Mouse (Mus musculus) hematopoietic stem cell, adult 5-6 weeks (primary cell): ENCODE measurements around the gene Gm11627. TPM values are rescaled to one million over a fixed set of nuclear protein-coding genes. Genes with fewer than 3 reads are reported as not detected.

ENCODE experiments used
- ATAC-seq, 2 experiments: fragments of 125-278 bp in 1 of 2; replicated peaks in 1 of 2; 2 replicates each; pipeline ENCODE4 v1.8.0; 2016 to 2017; ENCODE audit warnings: inconsistent platforms in 2 of 2, mild to moderate bottlenecking in 2 of 2, moderate number of reproducible peaks in 2 of 2, low read depth in 1 of 2, moderate TSS enrichment in 1 of 2; ENCODE audit not compliant: low FRiP score in 2 of 2, poor library complexity in 2 of 2, severe bottlenecking in 2 of 2, insufficient read depth in 1 of 2, low TSS enrichment in 1 of 2
- total RNA-seq: library from RNA; stranded (forward); fragments of 172-1452, 232-1000 nt; gene quantifications from 2 replicates; pipeline ENCODE4 v1.2.3, GENCODE M21; 2017

Gene Gm11627
- total RNA-seq, 1 experiment from 2014 or later, result not detected

DNA sequence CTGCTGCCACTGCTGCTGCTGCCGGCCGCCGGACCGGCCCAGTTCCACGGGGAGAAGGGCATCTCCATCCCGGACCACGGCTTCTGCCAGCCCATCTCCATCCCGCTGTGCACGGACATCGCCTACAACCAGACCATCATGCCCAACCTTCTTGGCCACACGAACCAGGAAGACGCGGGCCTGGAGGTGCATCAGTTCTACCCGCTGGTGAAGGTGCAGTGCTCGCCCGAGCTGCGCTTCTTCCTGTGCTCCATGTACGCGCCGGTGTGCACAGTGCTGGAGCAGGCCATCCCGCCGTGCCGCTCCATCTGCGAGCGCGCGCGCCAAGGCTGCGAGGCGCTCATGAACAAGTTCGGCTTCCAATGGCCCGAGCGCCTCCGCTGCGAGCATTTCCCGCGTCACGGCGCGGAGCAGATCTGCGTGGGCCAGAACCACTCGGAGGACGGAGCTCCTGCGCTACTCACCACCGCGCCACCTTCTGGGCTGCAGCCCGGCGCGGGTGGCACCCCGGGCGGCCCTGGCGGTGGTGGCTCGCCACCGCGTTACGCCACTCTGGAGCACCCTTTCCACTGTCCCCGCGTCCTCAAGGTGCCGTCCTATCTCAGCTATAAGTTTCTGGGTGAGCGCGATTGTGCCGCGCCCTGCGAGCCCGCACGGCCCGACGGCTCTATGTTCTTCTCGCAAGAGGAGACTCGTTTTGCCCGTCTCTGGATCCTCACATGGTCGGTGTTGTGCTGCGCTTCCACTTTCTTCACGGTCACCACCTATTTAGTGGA, 25.7 kb upstream of the Gm11627 start:
- ATAC-seq, result peak in 1 of 2 experiments; percentile 40; a peak in 2 of 4 replicates

DNA sequence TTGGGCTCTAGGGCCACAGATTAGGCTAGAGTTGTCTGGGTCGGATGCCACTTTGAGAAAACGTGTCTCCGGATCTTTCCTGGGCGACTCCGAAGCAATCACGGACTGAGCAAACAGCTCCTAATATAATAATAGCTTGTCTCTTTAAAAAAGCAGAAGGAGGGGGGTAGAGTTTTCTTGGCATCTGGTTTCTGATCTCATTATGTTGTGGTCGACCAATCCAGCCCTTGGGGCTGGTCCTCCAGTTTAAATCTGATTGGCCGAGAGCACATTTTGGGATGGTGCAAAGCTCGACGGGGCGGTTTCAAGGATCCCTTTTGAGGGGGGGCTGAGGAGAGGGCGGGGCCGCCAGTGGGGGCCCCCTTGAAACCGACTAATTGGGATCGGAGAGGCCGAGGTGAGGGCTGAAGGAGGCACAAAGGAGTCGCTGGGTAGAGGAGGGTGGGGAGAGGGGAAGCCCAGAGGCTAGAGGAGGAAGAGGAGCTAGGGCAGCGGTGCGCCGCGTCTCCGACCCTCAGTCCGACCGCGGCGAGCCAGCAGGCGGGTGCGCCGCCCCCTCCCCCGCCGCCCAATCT, 24.8 kb upstream of the Gm11627 start, which contains the start of gene Fzd2:
Fzd2 (plus strand) TSS at position 387 of the 575 bp plus-strand sequence.
- ATAC-seq, result peak; percentile 75 to 80

DNA sequence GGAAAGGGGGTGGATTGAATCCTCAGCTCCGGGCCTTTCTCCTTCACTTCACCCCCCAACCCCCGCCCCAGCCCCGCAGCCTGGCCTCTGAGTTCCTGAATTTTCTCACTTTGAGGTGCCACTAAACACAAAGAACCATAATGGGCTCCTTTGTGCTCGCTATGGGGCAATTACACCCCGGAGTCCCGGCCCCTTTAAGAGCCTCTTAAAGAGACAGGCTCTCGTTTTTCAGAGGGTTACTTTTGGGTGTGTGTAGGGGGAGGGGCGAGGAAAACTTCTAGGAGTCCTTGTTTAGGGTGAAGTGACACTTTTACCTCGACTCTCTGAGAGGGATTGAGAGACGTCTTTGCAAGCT, 24.2 kb upstream of the Gm11627 start:
- no peak for ATAC-seq

DNA sequence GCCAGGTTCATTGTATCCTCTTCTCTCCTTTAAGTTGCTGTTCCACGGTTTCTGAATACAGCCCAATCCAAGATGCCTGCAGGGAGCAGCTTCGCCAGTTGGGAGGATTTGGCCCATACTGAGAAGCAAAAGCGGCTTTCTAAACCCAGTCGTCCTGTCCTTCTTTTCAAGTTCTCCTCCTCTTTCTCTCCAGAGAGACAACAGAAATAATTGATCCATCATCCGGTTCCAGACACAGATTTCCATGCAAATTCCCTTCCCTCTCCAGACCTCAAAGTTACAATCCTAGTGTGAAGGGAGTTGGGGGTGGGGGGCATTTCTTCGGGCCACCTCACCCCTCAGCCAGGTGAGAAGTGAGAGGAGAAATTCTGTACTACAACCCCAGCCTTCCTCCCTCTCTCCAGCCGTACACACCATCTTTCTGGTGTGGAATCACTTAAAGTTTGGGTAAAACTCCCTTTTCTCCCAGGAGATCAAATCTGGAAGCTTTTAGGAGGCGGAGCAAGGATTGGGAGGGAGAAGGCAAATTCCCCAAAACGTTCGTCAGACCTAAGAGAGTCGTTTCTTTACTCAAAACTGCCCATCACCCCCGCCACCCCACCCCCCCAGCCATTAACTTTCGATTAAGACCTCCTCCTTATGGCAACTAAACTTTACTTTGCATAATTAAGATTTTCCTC, 23.7 kb upstream of the Gm11627 start:
- ATAC-seq, result no peak

DNA sequence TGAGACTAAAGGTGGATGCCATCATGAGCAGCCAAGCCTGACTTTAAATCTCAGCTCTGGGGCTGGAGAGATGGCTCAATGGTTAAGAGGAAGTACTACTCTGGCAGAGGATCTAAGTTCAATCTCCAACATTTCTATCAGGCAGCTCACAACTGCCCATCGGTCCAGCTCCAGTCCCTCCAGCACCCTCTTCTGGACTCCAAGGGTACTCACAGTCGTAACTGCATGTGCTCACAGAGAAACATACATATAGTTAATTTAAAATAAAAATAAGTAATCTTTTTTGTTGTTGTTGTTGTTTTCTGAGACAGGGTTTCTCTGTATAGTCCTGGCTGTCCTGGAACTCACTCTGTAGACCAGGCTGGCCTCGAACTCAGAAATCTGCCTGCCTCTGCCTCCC, 20.7 kb upstream of the Gm11627 start:
- ATAC-seq, result no peak

DNA sequence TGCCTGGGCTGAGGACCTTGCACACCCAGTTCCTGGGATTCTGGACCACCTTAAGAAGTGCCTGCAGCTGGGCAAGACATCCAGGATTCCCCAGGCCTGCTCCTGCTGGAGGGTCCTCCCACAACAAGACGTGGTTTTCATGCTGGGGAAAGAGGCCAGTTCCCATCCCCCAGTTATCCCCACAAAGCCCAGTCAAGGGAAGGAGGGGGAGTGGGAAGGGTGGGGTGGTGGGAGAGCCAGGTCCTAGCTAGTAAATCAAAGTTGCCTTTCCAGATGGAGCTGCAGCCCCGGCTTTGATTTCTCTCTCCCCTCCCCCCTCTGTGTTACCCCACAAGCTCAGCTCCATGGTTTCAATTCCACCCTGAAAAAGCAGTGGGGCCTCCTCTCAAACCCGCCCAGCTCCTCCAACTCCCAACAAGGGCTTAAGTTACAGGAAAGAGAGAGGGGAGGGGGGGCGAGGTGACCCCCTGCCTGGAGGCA, 16.1 kb upstream of the Gm11627 start:
- ATAC-seq, result no peak

DNA sequence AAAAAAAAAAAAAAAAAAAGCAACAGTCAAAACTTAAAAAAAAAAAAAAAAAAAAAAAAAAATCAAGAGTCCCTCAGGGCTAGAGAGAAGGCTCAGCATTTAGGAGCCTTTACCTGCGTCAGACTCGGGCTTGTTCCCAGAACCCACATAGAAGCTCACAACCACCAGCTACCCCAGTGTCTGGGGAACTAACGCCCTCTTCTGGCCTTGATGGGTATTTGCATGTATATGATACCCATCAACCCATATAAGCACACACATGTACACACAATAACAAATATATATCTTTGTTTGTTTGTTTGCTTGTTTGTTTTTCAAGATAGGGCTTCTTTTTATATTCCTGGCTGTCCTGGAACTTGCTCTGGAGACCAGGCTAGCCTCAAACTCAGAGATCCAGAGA, 8.3 kb upstream of the Gm11627 start:
- no peak for ATAC-seq

DNA sequence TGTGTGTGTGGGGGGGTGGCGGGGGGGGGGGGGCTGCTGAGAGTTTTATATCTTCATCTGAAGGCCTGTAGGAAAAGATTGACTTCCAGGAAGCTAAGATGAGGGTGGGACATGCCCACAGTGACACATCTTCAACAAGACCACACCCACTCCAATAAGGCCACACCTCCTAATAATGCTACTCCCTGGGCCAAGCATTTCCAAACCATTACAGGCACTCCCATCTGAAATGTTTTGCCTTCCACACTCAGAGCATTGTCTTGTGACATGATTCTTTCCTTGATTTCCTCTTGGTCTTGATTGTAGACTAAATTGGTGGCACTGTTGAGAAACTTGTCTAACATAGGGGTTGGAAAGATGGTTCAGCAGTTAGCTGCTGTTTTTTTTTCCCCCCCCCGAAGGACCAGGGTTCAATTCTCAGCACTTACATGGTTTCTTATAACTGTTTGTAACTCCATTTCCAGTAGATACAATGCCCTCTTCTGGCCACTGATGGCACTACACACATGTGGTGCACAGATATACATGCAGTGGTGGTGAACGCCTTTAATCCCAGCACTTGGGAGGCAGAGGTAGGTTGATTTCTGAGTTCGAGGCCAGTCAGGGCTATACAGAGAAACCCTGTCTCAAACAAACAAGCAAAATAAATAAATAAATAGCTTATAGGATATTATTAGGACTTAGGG, 7.3 kb upstream of the Gm11627 start:
- no peak for ATAC-seq

DNA sequence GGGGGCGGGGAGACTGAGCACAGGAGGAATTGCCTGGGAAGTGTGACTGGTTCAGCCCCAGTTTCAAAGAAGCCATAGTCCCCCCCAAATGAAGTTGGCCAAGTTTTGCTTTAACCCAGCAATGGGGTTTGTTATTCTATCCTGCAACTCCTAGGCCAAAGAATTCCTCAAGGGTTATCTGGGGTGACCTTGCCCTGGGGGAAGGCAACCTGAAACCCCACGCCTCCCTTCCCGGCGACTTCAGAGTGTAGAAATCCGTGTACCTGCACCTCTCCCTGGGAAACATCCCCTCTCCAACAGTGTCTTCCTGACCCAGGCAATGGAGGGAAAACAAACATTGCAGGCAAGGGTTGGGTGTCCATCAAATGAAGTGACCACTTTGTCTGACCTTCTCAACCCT, 3.5 kb upstream of the Gm11627 start:
- no peak for ATAC-seq

DNA sequence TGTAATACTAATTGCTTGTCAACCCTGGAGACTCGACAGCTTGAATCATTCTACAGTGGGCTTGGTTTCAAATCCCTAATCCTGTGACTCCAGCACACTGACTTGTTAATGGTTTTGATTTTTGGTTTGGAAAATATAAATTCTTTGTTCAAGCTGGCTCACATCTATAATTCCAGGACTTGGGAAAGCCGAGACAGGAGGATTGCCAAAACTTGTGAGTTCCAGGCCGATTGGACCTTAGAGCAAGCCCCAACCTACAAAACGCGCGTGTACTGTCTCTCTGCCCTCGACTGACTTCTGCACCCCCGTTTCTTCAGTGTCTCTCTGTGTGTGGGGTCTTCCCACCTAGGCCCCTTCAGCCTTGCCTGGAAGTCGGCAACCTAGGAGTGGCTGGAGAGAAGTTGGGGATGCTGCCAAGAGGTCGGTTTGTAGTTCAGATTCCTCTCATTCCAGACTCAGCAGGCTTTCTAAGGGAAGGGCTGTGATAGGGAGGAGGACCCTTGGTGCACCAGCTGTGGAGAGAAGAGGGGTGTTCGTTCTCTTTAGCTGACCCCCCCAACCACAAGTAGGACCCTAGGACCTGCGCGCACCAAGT, 2.9 kb upstream of the Gm11627 start:
- ATAC-seq, result no peak

DNA sequence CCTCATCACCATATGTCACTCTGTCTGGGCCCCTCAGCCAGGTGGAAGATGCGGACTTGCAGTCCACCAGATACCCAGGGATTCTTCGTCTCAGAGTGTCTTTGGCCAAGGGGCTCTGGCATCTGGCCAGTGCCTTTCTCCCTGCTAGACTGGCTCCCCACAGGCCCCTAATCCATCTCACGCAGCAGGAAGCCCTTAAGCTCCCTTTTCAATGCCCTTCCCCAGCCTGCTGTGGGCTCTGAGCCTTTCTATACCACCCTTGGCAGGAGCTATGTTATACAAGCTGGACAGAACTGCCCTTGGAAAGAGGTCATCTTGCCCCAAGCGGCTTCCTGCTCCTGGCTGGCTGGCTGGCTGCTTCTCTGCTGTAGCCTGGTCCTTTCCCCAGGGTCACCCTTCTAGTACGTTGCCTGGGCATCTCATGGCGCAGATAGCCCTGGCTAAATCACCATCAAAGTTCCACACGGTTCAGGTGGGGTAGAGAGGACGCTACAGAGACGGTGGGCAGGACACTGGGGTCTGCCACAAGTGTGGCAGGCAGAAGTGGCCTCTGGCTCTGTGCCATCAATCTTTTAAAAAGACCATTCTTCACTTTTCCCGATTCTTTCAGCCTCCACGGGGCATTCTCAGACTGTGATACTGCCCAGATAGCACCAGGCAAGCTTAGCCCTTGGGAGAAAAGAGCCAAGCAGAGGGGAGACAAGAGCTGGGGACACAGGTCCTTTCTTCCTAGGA, 2.2 kb upstream of the Gm11627 start:
- no peak for ATAC-seq

DNA sequence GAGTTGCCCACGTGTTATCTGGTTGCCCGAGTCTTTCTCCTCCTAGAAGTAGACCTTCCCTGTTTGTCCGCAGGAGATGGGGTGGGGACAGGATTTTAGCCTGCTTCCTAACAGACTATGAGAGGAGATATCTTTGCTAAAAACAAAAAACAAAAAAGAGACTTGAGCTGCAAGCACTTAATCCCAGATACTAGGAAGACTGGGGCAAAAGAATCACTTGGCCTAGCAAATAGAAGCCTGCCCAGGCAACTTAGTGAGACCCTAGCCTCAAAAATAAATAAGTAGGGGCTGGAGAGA, 721 bp upstream of the Gm11627 start:
- no peak for ATAC-seq

DNA sequence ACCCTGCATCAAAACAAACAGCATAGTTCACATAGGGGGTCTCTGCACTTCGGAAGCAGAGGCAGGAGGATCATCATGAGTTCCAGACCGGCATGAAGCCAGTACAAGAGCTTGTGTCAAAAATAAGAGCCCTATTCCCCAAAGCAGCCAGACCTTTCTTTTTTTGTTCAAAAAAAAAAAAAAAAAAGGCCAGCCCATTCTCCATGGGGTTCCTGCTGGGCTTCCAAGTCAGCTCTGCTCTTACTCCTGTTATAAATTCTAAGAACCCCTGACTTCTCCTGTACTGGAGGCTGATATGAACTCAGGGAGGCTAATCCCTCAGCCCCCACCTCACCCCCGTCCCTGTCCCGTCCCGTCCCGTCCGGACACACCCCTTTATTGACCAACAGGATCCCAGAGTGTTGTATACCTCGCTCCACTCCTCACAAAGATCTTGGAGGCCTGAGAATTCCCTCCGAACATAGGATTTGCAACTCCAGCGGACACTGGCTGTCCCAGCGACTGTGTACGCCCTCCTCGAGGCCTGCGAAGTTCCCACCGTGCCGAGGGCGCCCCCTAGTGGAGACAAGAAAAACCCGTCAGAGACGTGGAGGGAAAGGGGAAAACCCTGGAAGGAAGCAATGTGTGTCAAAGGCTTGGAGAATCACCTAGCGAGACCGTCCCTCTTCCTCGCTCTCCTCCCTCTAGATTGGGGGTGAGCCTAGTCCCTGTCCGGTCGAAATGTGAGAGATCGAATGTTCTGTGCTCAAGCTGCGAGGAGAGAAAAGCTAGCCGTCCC, 731 bp downstream of the Gm11627 start:
- peak; percentile 37 to 81; a peak in 3 of 4 replicates for ATAC-seq

DNA sequence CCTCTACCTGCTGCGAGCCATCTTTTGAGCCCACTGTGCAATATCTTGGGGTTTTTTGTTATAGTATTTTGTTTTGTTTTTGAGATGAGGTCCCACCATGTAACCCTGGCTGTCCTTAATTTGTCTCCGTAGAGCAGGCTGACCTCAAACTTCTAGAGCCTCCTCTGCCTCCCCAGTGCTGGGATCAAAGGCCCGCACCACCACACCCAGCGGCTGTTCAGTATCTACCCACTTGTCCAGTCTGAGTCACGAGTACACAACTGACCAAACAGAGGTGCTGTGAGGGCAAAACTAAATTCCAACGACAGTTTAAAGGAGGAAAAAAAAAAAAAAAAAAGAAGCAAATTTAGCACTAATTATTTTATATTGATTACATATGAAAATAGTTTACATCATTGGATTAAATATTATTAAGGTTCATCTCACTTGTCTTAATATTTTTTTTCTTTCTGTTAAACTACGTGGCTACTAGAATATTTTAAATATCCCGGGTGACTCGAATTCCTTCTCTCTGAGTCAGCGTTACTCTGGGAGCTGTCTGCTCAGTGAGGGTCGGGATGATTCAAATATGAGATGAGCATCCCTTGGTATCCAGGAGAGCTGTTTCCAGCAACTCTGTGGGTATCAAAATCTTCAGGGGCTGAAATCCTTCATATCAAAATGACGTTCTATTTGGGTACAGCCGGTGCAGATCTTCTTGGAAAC, 3.1 kb downstream of the Gm11627 start:
- ATAC-seq, result no peak

DNA sequence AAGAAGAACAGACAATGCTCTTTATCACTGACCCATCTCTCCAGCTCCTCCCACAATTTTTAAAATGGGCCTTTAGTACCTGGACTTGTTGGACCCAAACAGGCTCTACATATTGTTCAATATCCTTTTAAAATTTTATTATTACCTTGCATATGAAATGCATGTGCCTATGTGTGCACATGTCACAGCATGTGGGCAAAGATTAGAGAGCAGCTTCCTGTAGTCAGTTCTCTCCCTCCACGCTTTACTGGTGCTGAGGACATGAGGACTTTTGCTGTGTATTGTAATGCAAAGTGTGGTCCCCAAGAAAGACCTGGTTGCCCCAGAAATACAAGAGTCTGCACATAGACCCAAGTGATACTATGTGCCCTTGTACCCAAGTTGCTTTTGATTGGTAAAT, 4.2 kb downstream of the Gm11627 start:
- ATAC-seq, result no peak
